ENCODE assay signal across 20 mouse cellular contexts in genomic region chr17:83879631-83880030, GRCm38 (mm10). TPM values are rescaled to one million over a fixed set of nuclear protein-coding genes. Genes with fewer than 3 reads are reported as not detected.
"Had no signal": no experiment of that assay in that cellular context is flagged by ENCODE, and none has a peak within 500 bp of the region (broad histone marks: within the 10 kb centered on the region; RNA-seq: fewer than 3 reads in every experiment).

No protein-coding gene starts in this region.

- H3K36me3 ChIP-seq: lung, embryonic 15.5 days; midbrain, embryonic 10.5 days; midbrain, embryonic 12.5 days; neural tube, embryonic 13.5 days; neural tube, embryonic 15.5 days had no signal

- H3K9me3 ChIP-seq: lung, embryonic 15.5 days; neural tube, embryonic 13.5 days; neural tube, embryonic 15.5 days had no signal

- ATAC-seq: midbrain, embryonic 16.5 days had no signal

- H3K4me1 ChIP-seq: midbrain, embryonic 10.5 days; midbrain, embryonic 12.5 days; neural tube, embryonic 13.5 days; neural tube, embryonic 15.5 days had no signal

- H3K4me3 ChIP-seq: lung, embryonic 15.5 days; midbrain, embryonic 10.5 days; midbrain, embryonic 12.5 days; myocyte; neural tube, embryonic 13.5 days; neural tube, embryonic 15.5 days had no signal

- H3K9ac ChIP-seq: liver, embryonic 14.5 days; lung, embryonic 15.5 days; midbrain, embryonic 12.5 days; neural tube, embryonic 13.5 days; neural tube, embryonic 15.5 days had no signal

- H3K27me3 ChIP-seq: lung, embryonic 15.5 days; midbrain, embryonic 12.5 days; neural tube, embryonic 13.5 days; neural tube, embryonic 15.5 days had no signal

- DNase-seq: lung, adult 2 months; lung, postnatal 4 days; midbrain, embryonic 14.5 days; retina, postnatal 1 day; right cerebral cortex, adult 18-20 months; right cerebral cortex, postnatal 25 days; right cerebral cortex, postnatal 4 days; spleen, adult 18-20 months; thymus, adult 18-20 months; thymus, postnatal 14 days; thymus, postnatal 36 days had no signal

- H3K27ac ChIP-seq: liver, embryonic 14.5 days; lung, embryonic 15.5 days; midbrain, embryonic 10.5 days; midbrain, embryonic 12.5 days; neural tube, embryonic 13.5 days; neural tube, embryonic 15.5 days had no signal

- H3K4me2 ChIP-seq: lung, embryonic 15.5 days; midbrain, embryonic 12.5 days; neural tube, embryonic 13.5 days; neural tube, embryonic 15.5 days had no signal

RNA-seq across cellular contexts. Expression of gene Haao, which starts 31.9 kb away (rescaled TPM):
- polyA plus RNA-seq: myocyte; neural tube, embryonic 11.5 days; neural tube, embryonic 13.5 days had no signal
